Mouse (Mus musculus) megakaryocyte, embryonic 14.5 days (primary cell): Measurements from ENCODE around the gene Ipo11. TPM values are rescaled to one million over a fixed set of nuclear protein-coding genes. Genes with fewer than 3 reads are reported as not detected.

Experiments
- H3K27me3 ChIP-seq: replicated peaks from 2 replicates; pipeline ENCODE3; 2012; ENCODE audit warnings: inconsistent platforms
- H3K36me3 ChIP-seq: replicated peaks from 2 replicates; pipeline ENCODE3; 2012; ENCODE audit warnings: low read length, inconsistent platforms, mixed read lengths
- H3K4me1 ChIP-seq: 2 replicates; pipeline ENCODE4 v1.6.1; 2012; ENCODE audit warnings: inconsistent platforms
- H3K4me3 ChIP-seq: replicated peaks from 2 replicates; pipeline ENCODE3; 2012; ENCODE audit warnings: moderate library complexity, mild to moderate bottlenecking, inconsistent platforms
- H3K9me3 ChIP-seq: 2 replicates; pipeline ENCODE4 v1.6.1; 2012; ENCODE audit warnings: inconsistent platforms
- FLI1 ChIP-seq: IDR thresholded peaks from 2 replicates; pipeline ENCODE4 v1.6.1; 2012; ENCODE audit warnings: low read length, inconsistent platforms, mixed read lengths
- GATA1 ChIP-seq: IDR thresholded peaks from 3 replicates; pipeline ENCODE4 v1.6.1; 2012; ENCODE audit warnings: mixed read lengths, low read length, inconsistent platforms, borderline replicate concordance
- polyA plus RNA-seq: library from polyadenylated mRNA; stranded (reverse); fragments of >175 nt; gene quantifications from 2 replicates; pipeline ENCODE4 v1.2.3, GENCODE M21; 2012; ENCODE audit warnings: low replicate concordance; ENCODE audit not compliant: insufficient read depth

Gene Ipo11
- polyA plus RNA-seq, 1 experiment: 72.8 TPM

- Histone ChIP-seq H3K4me3 (no peak overlapping the region), H3K4me1 (peaks cover 18% of the 10 kb centered on the region), H3K27me3 (no peaks in the 10 kb centered on the region), H3K9me3 (no peaks in the 10 kb centered on the region), H3K36me3 (peaks cover 91% of the 10 kb centered on the region)
- TF ChIP-seq FLI1: no peak
- TF ChIP-seq GATA1: no peak
Observed at GRCm38 (mm10) chr13:106808315-106808714, 128.4 kb downstream of the Ipo11 start.

GRCm38 (mm10) chr13:106807303-106807702, 129.5 kb downstream of the Ipo11 start:
- no peak overlapping the region for H3K4me3 ChIP-seq
- H3K9me3 ChIP-seq: no peaks in the 10 kb centered on the region
- no peaks in the 10 kb centered on the region for H3K27me3 ChIP-seq
- H3K36me3 ChIP-seq: peaks cover 92% of the 10 kb centered on the region
- TF ChIP-seq GATA1 (no peak), FLI1 (no peak)
- H3K4me1 ChIP-seq: peaks cover 9% of the 10 kb centered on the region

- no peak overlapping the region for H3K4me3 ChIP-seq
- no peaks in the 10 kb centered on the region for H3K27me3 ChIP-seq
- H3K36me3 ChIP-seq: peaks cover 88% of the 10 kb centered on the region
- H3K9me3 ChIP-seq: no peaks in the 10 kb centered on the region
- TF ChIP-seq FLI1 (no peak), GATA1 (no peak)
- peaks cover 3% of the 10 kb centered on the region; the same call in 1 of the 2 replicates for H3K4me1 ChIP-seq
Observed at GRCm38 (mm10) chr13:106805146-106805545, 131.6 kb downstream of the Ipo11 start.

- TF ChIP-seq FLI1 (no peak), GATA1 (no peak)
- no peak overlapping the region for H3K4me3 ChIP-seq
- H3K9me3 ChIP-seq: peaks cover 4% of the 10 kb centered on the region; the same call in 1 of the 2 replicates
- peaks cover 79% of the 10 kb centered on the region for H3K36me3 ChIP-seq
- no peaks in the 10 kb centered on the region for H3K27me3 ChIP-seq
- peaks cover 23% of the 10 kb centered on the region for H3K4me1 ChIP-seq
Observed at GRCm38 (mm10) chr13:106798026-106798425, 138.7 kb downstream of the Ipo11 start.

GRCm38 (mm10) chr13:106788817-106789216, 147.9 kb downstream of the Ipo11 start:
- TF ChIP-seq FLI1 (no peak), GATA1 (no peak)
- Histone ChIP-seq H3K36me3 (peaks cover 34% of the 10 kb centered on the region), H3K4me3 (no peak overlapping the region), H3K27me3 (no peaks in the 10 kb centered on the region), H3K4me1 (0 out of 2 replicates have a peak, but pooled peaks cover 3% of the 10 kb centered on the region), H3K9me3 (peaks cover 17% of the 10 kb centered on the region)

GRCm38 (mm10) chr13:106768807-106769206, 168.0 kb downstream of the Ipo11 start:
- Histone ChIP-seq H3K4me1 (peaks cover 29% of the 10 kb centered on the region), H3K36me3 (no peaks in the 10 kb centered on the region), H3K9me3 (no peaks in the 10 kb centered on the region), H3K27me3 (peaks cover 6% of the 10 kb centered on the region), H3K4me3 (no peak overlapping the region)
- no peak for TF ChIP-seq GATA1
- no peak for TF ChIP-seq FLI1

- Histone ChIP-seq H3K4me1 (peaks cover 57% of the 10 kb centered on the region), H3K36me3 (peaks cover 5% of the 10 kb centered on the region), H3K27me3 (peaks cover 3% of the 10 kb centered on the region), H3K4me3 (no peak overlapping the region), H3K9me3 (no peaks in the 10 kb centered on the region)
- no peak for TF ChIP-seq GATA1
- TF ChIP-seq FLI1: no peak
Observed at GRCm38 (mm10) chr13:106762611-106763010, 174.1 kb downstream of the Ipo11 start.

GRCm38 (mm10) chr13:106761661-106762060, 175.1 kb downstream of the Ipo11 start:
- TF ChIP-seq GATA1: no peak
- TF ChIP-seq FLI1: no peak
- peak overlapping the region; percentile 80 for H3K4me3 ChIP-seq
- H3K9me3 ChIP-seq: no peaks in the 10 kb centered on the region
- peaks cover 12% of the 10 kb centered on the region for H3K36me3 ChIP-seq
- H3K4me1 ChIP-seq: peaks cover 57% of the 10 kb centered on the region
- H3K27me3 ChIP-seq: peaks cover 3% of the 10 kb centered on the region

GRCm38 (mm10) chr13:106760232-106760875, 176.4 kb downstream of the Ipo11 start:
- Histone ChIP-seq H3K27me3 (peaks cover 3% of the 10 kb centered on the region), H3K4me1 (peaks cover 62% of the 10 kb centered on the region), H3K36me3 (peaks cover 23% of the 10 kb centered on the region), H3K9me3 (0 out of 2 replicates have a peak, but pooled peaks cover 3% of the 10 kb centered on the region), H3K4me3 (peak overlapping the region; percentile 90)
- TF ChIP-seq FLI1 (no peak), GATA1 (no peak)

GRCm38 (mm10) chr13:106755892-106756291, 180.9 kb downstream of the Ipo11 start:
- Histone ChIP-seq H3K27me3 (no peaks in the 10 kb centered on the region), H3K4me3 (no peak overlapping the region), H3K9me3 (peaks cover 8% of the 10 kb centered on the region; the same call in 1 of the 2 replicates), H3K36me3 (peaks cover 48% of the 10 kb centered on the region), H3K4me1 (peaks cover 51% of the 10 kb centered on the region)
- TF ChIP-seq GATA1 (no peak), FLI1 (no peak)
